Mouse (Mus musculus) lung, adult 2 months (tissue): Measurements from ENCODE around the gene Nhlrc4.

Source experiments
- CTCF ChIP-seq: fragments of 200-500 bp; IDR thresholded peaks from 2 replicates; pipeline ENCODE4 v1.5.1; 2011; ENCODE audit warnings: mild to moderate bottlenecking, low read length, control low read depth; ENCODE audit not compliant: insufficient read depth
- POLR2A ChIP-seq: fragments of 200-500 bp; IDR thresholded peaks from 2 replicates; pipeline ENCODE4 v1.6.1; 2011; ENCODE audit warnings: low read depth, mild to moderate bottlenecking, control low read depth, low read length, borderline replicate concordance; ENCODE audit errors: extremely low read depth

- TF ChIP-seq CTCF (no peak), POLR2A (no peak)
These were observed 31.4 kb downstream of the Nhlrc4 start for GRCm38 (mm10) chr17:25913186-25913876.
